Mouse (Mus musculus): Measurements from ENCODE around the gene Gstt1.

Gstt1 gene

DNA sequence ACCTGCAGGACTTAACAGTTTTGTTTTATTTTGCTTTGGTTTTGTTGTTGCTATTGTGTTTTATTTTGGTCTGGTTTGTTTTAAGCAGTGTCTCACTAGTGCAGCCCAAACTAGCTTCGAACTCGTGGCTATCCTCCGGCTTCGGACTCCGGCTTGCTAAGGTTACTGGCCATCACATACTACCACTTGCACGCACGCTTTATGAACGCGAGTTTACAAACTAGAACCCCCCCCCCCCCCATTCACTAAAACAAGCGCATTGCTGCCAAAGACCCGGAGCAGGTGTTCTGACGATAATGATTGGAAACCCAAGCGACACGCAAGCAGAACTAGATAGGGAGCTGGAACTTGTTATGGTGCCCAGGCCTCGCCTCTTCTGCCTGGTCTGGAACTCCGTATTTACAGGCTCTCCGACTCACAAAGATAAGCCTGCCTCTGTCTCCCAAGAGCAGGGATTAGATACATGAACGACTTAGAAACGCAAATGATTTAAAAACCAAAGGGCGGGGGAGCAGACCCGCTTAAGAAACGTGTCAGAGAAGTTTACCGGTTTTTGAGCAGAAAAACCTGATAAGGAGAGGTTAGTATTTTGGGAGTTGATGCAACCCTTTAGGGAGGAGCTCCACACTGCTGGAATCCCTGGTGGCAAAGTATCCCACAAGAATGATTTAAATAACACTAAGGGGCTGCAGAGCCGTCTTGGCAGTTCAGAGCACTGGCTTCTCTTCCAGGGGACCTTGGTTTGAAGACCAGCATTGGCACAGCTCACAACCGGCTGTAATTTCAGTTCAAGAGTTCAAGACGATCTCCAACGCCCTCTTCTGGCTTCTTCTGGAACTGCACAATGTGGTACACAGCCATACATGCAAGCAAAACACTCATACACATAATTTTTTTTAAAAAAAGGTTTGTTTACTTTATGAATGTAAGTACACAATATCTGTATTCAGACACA is 33.6 kb downstream of the Gstt1 start:
- peak; percentile 72 to 91 for DNase-seq (ENCODE audit: inconsistent age in 2 of 2, low spot score in 1 of 2)

- DNase-seq (ENCODE audit: inconsistent age in 2 of 2, low spot score in 1 of 2): peak; percentile 97 to 99
Measured at GRCm38 (mm10) chr10:75763682-75764518, 34.5 kb downstream of the Gstt1 start, which contains the start of gene Cabin1. Cabin1 (minus strand) TSS chr10:75764341.

GRCm38 (mm10) chr10:75762413-75762812 is 36.0 kb downstream of the Gstt1 start:
- DNase-seq (ENCODE audit: inconsistent age in 2 of 2, low spot score in 1 of 2): no peak

DNA sequence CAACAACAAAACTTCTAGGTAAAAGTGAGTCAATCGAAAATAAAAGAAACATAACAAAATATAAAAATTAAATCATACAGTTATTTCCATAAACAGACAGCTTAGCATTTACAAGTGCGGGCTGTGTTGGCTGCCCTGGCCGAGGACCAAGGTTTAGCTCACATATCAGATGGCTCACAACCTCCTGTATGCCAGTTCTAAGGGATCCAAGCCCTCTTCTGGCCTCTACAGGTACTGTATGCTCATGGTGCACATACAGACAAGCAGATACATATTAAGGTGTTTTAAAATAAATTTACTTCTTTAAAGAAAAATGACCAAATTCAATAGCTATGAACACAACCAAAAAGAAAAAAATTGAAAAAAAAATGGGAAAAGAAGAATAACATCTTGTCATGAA is 38.1 kb downstream of the Gstt1 start:
- no peak for DNase-seq (ENCODE audit: inconsistent age in 2 of 2, low spot score in 1 of 2)

GRCm38 (mm10) chr10:75756719-75757118 is 41.7 kb downstream of the Gstt1 start:
- DNase-seq (ENCODE audit: inconsistent age in 2 of 2, low spot score in 1 of 2): no peak

DNA sequence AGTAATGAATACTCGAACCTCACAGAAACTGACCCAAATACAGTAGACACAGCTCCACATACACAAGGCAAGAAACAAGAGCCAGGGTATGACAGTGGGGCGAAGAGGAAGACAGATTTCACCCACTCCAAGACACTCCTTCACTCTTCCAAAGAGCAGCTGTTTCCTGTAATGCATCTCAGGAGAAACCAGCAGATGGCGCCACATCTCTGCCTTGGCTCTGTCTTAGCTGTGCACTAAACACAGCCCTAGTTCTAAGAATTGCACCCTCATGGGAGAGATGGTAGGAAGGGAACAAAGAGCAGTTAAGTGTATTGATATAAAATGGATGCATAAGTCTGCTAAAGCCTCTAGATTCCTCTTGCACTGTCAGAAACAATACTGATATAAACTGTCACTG is 54.4 kb downstream of the Gstt1 start:
- peak; percentile 66 to 93 for DNase-seq (ENCODE audit: inconsistent age in 2 of 2, low spot score in 1 of 2)

- no peak for DNase-seq (ENCODE audit: inconsistent age in 2 of 2, low spot score in 1 of 2)
Measured at GRCm38 (mm10) chr10:75743369-75743768, 55.0 kb downstream of the Gstt1 start.

DNA sequence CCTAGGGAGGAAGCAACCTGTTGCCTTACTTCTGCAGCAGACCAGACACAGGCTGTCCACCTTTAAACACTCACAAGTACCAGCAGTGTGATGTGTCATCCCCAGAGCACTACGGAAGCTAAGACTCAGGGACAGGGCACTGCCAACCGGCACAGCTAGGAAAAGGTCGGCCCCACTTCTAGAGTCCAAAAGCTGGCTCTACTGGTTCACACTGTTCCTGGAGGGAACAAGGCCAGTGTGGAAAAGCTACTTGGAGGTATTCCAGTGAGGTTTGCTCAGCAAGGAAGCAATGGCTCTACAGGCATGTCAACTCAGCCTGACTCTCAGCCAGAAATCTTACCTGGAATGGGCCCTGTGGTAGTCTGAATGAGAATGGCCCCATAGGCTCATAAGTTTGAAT is 57.5 kb downstream of the Gstt1 start:
- peak in 1 of 2 experiments; percentile 82 for DNase-seq (ENCODE audit: inconsistent age in 2 of 2, low spot score in 1 of 2)

Measured in adrenal gland, adult (tissue).